Mouse (Mus musculus): ENCODE results near the gene Dnaja2.

GRCm38 (mm10) chr8:85597413-85598191 lies 42.5 kb upstream of the Dnaja2 start:
- no peak for TF ChIP-seq POLR2A (IDR thresholded peaks at IDR 0.05; ENCODE audit: insufficient read depth, low read depth, low read length)
- no peak for TF ChIP-seq CTCF (IDR thresholded peaks at IDR 0.05)
